Mouse (Mus musculus): ENCODE results near the gene Sgf29.

Sgf29 gene

GRCm38 (mm10) chr7:126708175-126708952 is 59.3 kb downstream of the Sgf29 start:
- DNase-seq: no peak

- no peak for DNase-seq
These were observed 61.2 kb downstream of the Sgf29 start for GRCm38 (mm10) chr7:126710266-126710665.

- DNase-seq: no peak
These were observed 62.8 kb downstream of the Sgf29 start for GRCm38 (mm10) chr7:126711910-126712309.

- no peak for DNase-seq
These were observed 66.6 kb downstream of the Sgf29 start for GRCm38 (mm10) chr7:126715679-126716078.

GRCm38 (mm10) chr7:126717566-126717965 is 68.5 kb downstream of the Sgf29 start:
- no peak for DNase-seq

- DNase-seq: peak; percentile 47 to 51
These were observed 69.8 kb downstream of the Sgf29 start for GRCm38 (mm10) chr7:126718787-126719337.

- peak in 1 of 2 experiments; percentile 19 for DNase-seq
These were observed 72.5 kb downstream of the Sgf29 start for GRCm38 (mm10) chr7:126721635-126722034.

Measured in B cell, adult 2 months (primary cell).